Mouse (Mus musculus): ENCODE results near the gene Parvg.

DNA sequence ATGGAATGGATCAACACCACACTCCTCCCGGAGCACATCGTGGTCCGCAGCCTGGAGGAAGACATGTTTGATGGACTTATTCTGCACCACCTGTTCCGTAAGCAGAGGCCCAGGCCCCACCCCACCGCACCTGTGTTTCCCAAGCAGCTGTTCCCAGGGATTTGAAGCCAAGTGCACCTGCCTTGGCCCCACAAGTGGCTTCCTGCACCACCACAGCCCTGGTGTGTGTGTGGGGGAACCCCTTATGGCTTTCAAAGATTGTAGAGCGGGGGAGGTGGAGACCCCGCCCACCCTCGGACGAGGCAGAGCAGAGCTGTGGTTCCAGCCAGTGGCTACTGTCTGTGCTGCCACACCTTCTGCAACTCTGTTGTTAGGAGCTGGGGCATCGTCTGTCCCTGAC is 5.0 kb downstream of the Parvg start:
- TF ChIP-seq CTCF (IDR thresholded peaks at IDR 0.05; ENCODE audit: borderline replicate concordance, insufficient read depth, low read length) (no peak), POLR2A (IDR thresholded peaks at IDR 0.05; ENCODE audit: low read depth, low read length) (no peak)

All from embryonic fibroblast, embryonic 13.5 days (primary cell).